Mouse (Mus musculus): ENCODE measurements around the gene Scfd2. TPM values are rescaled to one million over a fixed set of nuclear protein-coding genes. Genes with fewer than 3 reads are reported as not detected.

The Scfd2 gene
- total RNA-seq, 2 experiments from 2014 or later: 24.7 to 25.2 TPM

DNA sequence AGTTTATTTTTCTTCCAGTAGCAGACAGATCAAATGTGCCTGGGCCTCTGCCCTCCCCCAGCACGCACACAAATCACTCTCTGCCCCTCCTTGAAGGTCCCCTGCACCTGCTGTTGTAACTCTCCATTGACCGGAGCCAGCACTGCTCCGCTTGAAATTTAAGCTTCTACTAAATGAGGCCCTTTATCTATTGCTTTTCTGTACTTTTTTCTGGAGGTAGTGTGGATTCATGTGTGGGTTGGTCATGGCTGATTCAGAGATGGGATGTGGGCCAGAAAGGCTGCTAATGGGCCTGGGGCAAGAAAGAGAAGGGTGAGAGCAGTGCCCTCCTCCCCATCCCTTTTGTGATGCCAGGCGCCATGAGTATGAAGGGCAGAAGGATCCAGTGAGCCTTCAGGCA lies 285.1 kb downstream of the Scfd2 start:
- no peak for DNase-seq (ENCODE audit: low spot score in 2 of 2)

DNA sequence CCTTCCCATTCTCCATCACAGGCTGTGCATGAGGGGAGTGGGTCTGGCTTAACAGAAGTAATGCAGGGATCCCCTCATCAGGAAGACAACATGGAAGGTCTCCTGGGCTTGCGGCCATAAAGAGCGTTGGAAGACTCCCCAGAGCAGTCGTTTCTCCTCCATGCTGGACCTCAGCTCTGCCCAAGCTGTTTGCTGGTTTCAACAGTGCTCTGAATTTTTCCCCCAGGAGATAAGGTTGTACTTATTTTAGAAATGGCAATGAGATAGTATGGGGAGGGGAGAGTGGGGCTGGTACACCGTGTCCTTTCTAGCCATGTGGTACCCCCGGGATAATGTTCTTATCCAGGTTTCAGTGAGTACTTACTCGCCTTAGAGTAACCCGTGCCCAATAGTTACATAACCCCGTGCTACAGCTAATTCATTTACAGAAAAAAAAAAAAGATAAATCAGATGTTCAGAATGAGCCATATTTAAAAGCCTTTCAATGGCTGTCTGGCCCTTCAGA lies 285.9 kb downstream of the Scfd2 start:
- no peak for DNase-seq (ENCODE audit: low spot score in 2 of 2)

DNA sequence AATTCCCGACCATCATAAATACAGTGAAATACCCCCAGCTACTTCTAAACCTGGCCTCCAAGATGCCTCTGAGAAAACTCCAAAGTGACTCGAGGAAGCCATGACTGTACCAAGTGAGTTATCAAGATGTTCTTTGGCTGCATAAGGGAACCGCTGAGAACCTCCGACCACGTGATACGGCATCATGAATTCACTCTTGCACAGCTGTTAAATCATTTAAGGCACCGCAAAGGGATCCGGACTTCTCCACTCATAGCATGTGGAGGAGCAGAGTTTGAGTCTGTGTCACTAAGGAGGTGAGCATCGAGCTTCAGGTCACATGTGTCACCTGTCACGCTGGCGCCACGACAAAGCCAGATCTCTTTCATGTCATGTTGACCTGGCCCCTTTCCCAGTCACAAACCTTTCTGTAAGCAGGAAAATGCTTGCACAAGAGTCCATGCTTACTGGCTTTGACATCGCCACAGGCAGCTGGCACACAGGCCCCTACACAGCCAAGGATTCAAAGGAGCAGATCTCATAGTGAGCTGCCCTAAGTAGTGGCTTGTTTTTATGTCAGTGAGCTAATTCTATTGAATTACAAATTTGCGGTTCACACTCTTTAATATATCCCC lies 287.0 kb downstream of the Scfd2 start:
- no peak for DNase-seq (ENCODE audit: low spot score in 2 of 2)

DNA sequence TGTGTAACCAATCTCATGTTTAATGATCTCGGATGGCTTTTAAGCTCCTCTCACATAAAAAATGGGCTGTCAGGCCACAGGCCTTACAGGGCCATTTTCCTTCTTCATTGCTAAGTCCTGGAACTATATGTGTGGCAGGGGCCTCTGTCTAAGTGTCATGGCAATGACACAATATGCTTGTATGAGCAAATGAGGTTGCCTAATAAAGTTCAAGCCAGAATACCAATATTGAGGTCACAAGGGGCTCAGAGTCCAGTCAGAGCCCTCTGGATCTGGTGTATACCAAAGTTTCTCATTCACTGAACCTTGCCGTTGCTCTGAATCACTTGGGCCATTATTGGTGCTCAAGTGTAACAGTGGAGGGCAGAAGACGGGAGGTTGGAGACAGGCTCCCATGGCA lies 288.9 kb downstream of the Scfd2 start:
- DNase-seq (ENCODE audit: low spot score in 2 of 2): no peak

- DNase-seq (ENCODE audit: low spot score in 2 of 2): no peak
Measured at GRCm38 (mm10) chr5:74240926-74241680, 290.5 kb downstream of the Scfd2 start.

DNA sequence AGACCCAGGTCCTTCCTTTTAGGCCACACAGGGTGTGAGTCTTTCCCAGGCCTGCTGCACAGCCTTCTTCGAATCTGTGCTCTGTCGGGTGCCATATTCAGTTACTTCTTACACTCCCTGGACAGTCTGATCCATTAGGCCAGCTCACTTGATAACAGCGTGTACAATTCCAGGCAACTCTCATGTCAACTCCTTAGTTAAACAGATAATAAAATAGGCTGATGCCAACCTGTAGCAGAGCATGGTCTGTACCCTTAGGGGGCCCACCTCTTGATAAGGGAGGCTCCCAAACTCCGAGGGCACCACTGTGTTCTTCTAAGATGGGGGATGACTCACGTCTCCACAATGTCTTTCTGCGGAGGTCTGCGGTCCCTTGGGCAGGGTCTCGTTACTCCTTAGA lies 291.3 kb downstream of the Scfd2 start:
- DNase-seq (ENCODE audit: low spot score in 2 of 2): no peak

DNA sequence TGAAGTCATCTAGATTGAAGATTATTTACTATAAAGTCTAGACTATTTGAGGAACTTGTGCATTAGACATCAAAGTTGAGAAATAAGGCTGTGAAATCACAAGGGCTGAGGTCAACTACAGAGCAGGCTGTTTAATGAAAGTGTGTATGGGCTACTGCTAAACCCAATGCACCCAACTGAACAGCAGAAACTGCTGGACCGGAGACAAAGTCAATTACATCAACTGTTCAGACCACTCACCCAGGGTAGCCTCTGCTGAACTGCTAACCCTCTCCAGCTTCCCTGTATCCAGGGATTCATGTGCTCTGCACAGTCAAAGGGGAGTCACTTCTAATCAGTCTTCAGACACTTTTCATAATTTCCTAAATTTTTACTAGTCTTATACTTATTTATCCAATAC lies 292.2 kb downstream of the Scfd2 start:
- no peak for DNase-seq (ENCODE audit: low spot score in 2 of 2)

- DNase-seq (ENCODE audit: low spot score in 2 of 2): no peak
Measured at GRCm38 (mm10) chr5:74233808-74234207, 297.8 kb downstream of the Scfd2 start.

DNA sequence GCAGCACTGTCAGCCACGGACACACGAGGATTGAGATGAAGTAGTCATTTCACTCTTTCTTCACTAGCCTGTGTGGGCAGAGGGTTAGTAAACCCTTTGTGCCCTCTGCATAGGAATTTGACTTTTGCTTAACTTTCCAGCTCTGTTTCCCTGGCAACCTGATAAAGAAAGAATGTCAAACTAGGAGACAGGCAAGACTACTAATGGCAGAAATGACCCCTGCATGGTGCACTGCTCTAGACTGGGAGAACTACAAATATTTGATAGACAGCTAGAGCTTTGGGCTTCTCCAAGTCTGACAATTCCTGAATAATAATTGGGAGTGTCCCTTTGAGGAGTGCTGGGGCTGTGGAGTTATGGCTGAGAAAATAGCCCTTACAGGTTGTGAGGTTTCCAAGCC lies 301.0 kb downstream of the Scfd2 start:
- no peak for DNase-seq (ENCODE audit: low spot score in 2 of 2)

- no peak for DNase-seq (ENCODE audit: low spot score in 2 of 2)
Measured at GRCm38 (mm10) chr5:74229775-74230413, 301.7 kb downstream of the Scfd2 start.

- no peak for DNase-seq (ENCODE audit: low spot score in 2 of 2)
Measured at GRCm38 (mm10) chr5:74228938-74229337, 302.6 kb downstream of the Scfd2 start.

- DNase-seq (ENCODE audit: low spot score in 2 of 2): no peak
Measured at GRCm38 (mm10) chr5:74227352-74227751, 304.2 kb downstream of the Scfd2 start.

DNA sequence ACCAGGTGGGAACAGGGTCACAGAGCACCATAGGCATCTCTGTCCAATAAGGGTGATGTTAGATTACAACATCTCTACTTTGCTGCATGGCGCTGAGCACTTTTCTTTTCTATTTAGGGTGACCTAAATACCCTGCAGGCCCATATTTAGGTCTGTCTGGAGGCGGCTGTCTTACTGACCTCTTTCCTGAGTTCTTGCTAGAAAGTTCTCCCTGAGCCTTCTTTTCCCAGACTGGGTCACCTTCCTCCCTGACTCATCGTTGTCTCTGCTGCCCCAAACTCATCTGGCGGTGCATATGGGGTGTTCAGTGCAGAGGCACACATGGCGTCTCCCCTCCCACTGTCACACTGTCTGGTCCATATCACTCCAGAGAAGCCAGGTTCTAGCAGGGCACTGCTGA lies 305.4 kb downstream of the Scfd2 start:
- no peak for DNase-seq (ENCODE audit: low spot score in 2 of 2)

DNA sequence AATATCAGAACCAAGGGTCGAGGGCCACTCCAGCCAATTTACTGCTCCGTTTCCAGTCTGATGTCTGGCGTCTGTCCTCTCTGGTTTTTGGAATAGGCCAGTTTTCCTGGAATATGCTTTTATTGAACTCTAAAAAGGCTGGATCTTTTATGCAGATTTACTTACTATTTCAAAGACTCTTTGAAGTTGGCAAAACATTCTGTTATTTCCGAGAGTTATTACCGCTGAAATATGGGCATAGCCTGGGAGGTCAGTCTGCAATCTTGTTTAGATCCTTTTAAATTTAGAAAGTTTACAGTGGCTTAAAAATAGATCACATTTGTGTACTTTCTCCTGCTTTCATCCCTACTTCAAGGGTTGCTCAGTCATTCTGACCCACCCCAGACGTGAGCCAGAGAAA lies 307.1 kb downstream of the Scfd2 start:
- DNase-seq (ENCODE audit: low spot score in 2 of 2): no peak

- no peak for DNase-seq (ENCODE audit: low spot score in 2 of 2)
Measured at GRCm38 (mm10) chr5:74222626-74223025, 308.9 kb downstream of the Scfd2 start.

- DNase-seq (ENCODE audit: low spot score in 2 of 2): no peak
Measured at GRCm38 (mm10) chr5:74218524-74218923, 313.0 kb downstream of the Scfd2 start.

- DNase-seq (ENCODE audit: low spot score in 2 of 2): no peak
Measured at GRCm38 (mm10) chr5:74215125-74215524, 316.4 kb downstream of the Scfd2 start.

DNA sequence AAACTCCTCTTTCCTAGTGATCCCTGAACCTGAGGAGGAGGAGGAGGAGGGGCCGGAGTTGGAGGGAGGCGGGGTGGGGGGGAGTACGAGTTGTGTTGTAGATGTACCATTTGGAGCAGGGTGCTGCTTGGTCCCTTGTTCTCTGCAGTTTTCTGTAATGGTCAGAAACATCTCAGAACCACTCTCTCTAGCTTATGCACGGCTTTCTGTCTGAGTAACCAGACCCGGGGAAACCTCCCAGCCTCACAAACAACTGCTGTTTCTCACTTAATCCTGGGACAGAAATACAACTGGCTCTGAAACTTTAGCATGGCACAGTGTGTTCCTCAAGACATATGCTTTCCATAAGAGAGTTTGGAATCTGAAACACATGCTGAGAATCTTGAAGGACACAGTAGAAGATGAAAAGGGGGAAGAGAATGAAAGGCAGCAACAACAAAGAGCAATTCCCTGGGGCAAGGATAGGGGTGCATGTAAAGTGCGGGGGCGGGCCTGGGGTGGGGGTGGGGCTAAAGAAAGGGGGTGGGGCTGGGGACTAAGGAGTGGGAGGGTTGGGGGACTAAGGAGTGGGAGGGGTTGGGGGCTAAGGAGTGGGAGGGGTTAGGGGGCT lies 317.0 kb downstream of the Scfd2 start:
- no peak for DNase-seq (ENCODE audit: low spot score in 2 of 2)

GRCm38 (mm10) chr5:74211346-74211745 lies 320.2 kb downstream of the Scfd2 start:
- DNase-seq (ENCODE audit: low spot score in 2 of 2): no peak

DNA sequence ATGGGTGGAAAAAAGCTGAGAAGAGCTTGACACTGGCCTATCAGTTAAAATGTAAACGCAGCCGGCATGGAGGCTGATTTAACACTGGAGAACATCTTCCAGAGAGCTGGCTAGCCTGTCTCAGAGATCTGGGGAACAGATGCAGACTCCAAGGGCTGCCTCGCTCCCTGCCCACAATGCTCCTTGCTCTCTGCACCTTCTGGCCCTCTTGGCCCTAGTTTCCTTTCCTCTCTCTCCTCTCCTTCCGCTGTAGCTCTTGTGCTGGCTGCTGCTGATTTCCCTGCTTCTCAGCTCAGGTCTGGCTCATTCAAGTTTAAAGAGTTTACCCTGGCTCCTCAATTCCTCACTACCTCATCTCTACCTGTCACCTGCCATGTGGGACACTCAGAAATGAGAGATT lies 321.9 kb downstream of the Scfd2 start:
- DNase-seq (ENCODE audit: low spot score in 2 of 2): no peak

DNA sequence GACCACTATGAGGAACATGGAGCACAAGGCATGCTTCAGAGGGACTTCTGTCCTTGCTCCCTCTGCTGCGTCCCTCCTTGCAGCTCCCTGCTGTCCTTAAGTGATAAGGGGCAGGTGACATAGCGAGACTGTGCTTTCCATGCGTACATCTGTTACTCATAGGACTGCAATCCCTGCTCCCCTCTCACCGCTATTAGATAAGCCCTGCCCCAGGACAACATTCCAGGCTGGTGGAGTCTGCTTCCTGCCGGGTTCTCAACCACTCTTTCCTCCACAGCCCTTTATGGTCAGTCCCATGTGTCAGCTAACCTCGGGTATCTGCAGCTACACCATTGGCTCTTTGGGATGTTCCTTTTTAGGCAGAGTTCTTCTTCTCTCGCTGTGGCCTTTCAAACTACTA lies 323.1 kb downstream of the Scfd2 start:
- DNase-seq (ENCODE audit: low spot score in 2 of 2): no peak

GRCm38 (mm10) chr5:74207209-74207608 lies 324.4 kb downstream of the Scfd2 start:
- DNase-seq (ENCODE audit: low spot score in 2 of 2): no peak
